Comparison of ENCODE assay signal across 8 mouse cellular contexts in genomic region chr4:40182651-40183320, GRCm38 (mm10). TPM values are rescaled to one million over a fixed set of nuclear protein-coding genes. Genes with fewer than 3 reads are reported as not detected.
DNase-seq lines count a peak whose midpoint lies in the region; ATAC-seq and TF ChIP-seq lines count a peak whose summit lies in the region.

No protein-coding gene starts in this region.

- ATAC-seq in CD4-positive, CD25-positive, alpha-beta regulatory T cell, adult 4 months, result peak; percentile 87

- peak; percentile 78 for TF ChIP-seq CTCF in lung, adult 2 months (IDR thresholded peaks at IDR 0.05; ENCODE audit: insufficient read depth, low read length)

- H3K4me1 ChIP-seq in lung, adult 2 months (ENCODE audit: control insufficient read depth, insufficient read depth, low read length), result no peaks in the 10 kb centered on the region

- no peak for TF ChIP-seq POLR2A in lung, adult 2 months (IDR thresholded peaks at IDR 0.05; ENCODE audit: borderline replicate concordance, extremely low read depth, low read depth, low read length)

- H3K4me3 ChIP-seq in lung, adult 2 months (replicated peaks; ENCODE audit: extremely low read depth, low read depth, low read length), result no peak overlapping the region

- peak; percentile 55 for DNase-seq in adrenal gland, adult 8-10 months
- peak; percentile 39 for DNase-seq in embryo, embryonic 11.5 days (ENCODE audit: low read depth, low spot score)
- peak; percentile 44 to 70 for DNase-seq in heart, postnatal 36 days
- DNase-seq in layer of hippocampus, adult 11-12 months (ENCODE audit: low spot score), result peak; percentile 73
- DNase-seq in lung, adult 2 months, result peak; percentile 70
- DNase-seq in ovary, adult 18-20 months (ENCODE audit: low spot score), result peak; percentile 25
- DNase-seq in thymus, postnatal 0 days (ENCODE audit: low spot score), result peak; percentile 70

- intact Hi-C loops in heart, postnatal 36 days (cut with DNase I), result loop anchor here (1.0 to 2.0 kb wide), 2 partner anchors 48 to 104 kb away; no protein-coding TSS in a partner anchor

- WGBS in lung, adult 2 months, result 37% methylated on average over 14 of the region's 14 CpGs

RNA-seq across cellular contexts. Expression of gene Aco1, which starts 39.9 kb away (rescaled TPM):
- 10 to 100 TPM; 18.8 to 30.0 TPM for polyA plus RNA-seq in CD4-positive, CD25-positive, alpha-beta regulatory T cell, adult 4 months (2017; shearing (Covaris generic))
- total RNA-seq in adrenal gland, adult 8-10 months (2022), result 100 to 1,000 TPM in 2 of 4 experiments, 10 to 100 TPM in 2; 76.7 to 161 (median 113) TPM
- total RNA-seq in heart, postnatal 36 days (2021), result 10 to 100 TPM; 33.7 to 34.0 TPM
- 28.9 and 35.4 TPM in 2 replicates for polyA plus RNA-seq in lung, adult 2 months (2012; rRNA removed)
- 25.7 and 26.5 TPM in 2 replicates for polyA plus RNA-seq in thymus, postnatal 0 days (2015; fragmentation: Nextera tagmentation; extraction: Ambion mirVana)

RNA-seq across cellular contexts. Expression of gene Ddx58, which starts 56.8 kb away (rescaled TPM):
- polyA plus RNA-seq in CD4-positive, CD25-positive, alpha-beta regulatory T cell, adult 4 months (2017; shearing (Covaris generic)), result 100 to 1,000 TPM in 1 of 2 experiments, 10 to 100 TPM in 1; 85.3 to 103 TPM
- total RNA-seq in adrenal gland, adult 8-10 months (2022), result 10 to 100 TPM; 34.0 to 40.5 (median 37.5) TPM
- total RNA-seq in heart, postnatal 36 days (2021), result 10 to 100 TPM in 1 of 2 experiments, 1 to 10 TPM in 1; 8.0 to 10.3 TPM
- 14.0 and 21.8 TPM in 2 replicates for polyA plus RNA-seq in lung, adult 2 months (2012; rRNA removed)
- 22.6 and 24.5 TPM in 2 replicates for polyA plus RNA-seq in thymus, postnatal 0 days (2015; fragmentation: Nextera tagmentation; extraction: Ambion mirVana)
